Mouse (Mus musculus) thymus, adult 2 months (tissue): ENCODE results near the gene Shisal2a.

Experiments used
- CTCF ChIP-seq: fragments of 200-500 bp; IDR thresholded peaks from 2 replicates; pipeline ENCODE4 v1.5.1; 2012; ENCODE audit warnings: mild to moderate bottlenecking, control low read depth, low read length, moderate library complexity, borderline replicate concordance; ENCODE audit not compliant: control insufficient read depth, poor library complexity, insufficient read depth; ENCODE audit errors: extremely low read depth
- POLR2A ChIP-seq: fragments of 200-500 bp; IDR thresholded peaks from 2 replicates; pipeline ENCODE4 v1.6.1; 2012; ENCODE audit warnings: mild to moderate bottlenecking, low read length, control low read depth, moderate library complexity; ENCODE audit not compliant: control insufficient read depth, poor library complexity, insufficient read depth; ENCODE audit errors: extremely low read depth

DNA sequence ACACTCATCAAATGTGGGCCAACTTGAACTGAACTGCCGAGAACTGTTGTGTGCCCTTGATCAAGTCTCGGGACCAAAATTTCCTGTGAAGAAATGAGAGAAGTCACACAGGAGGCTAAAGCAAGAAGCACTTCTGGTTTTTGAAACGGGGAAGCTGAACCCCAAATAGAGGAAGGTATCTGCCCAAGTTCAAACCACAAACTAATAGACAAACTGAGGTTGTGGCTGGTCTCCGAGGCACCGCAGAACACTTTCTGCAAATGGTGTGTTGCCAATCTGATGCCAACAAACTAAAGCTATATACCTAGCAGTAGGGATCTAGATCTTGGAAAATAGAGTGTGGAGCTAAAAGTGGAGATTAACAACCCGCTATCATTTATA is 45.2 kb upstream of the Shisal2a start:
- TF ChIP-seq CTCF, result no peak
- no peak for TF ChIP-seq POLR2A
